Mouse (Mus musculus) thymus, adult 18-20 months (tissue): ENCODE results near the gene Mylk4.

Experiments used
- DNase-seq, 2 experiments: peaks; one replicate each; pipeline ENCODE4 v3.0.0; 2022; ENCODE audit warnings: mixed read lengths in 2 of 2

Mylk4 gene

GRCm38 (mm10) chr13:32795166-32795565 is 11.4 kb upstream of the Mylk4 start:
- DNase-seq: no peak

GRCm38 (mm10) chr13:32794619-32795018 is 10.9 kb upstream of the Mylk4 start:
- no peak for DNase-seq

- no peak for DNase-seq
These were observed 6.0 kb upstream of the Mylk4 start for GRCm38 (mm10) chr13:32789781-32790180.

- no peak for DNase-seq
These were observed 3.8 kb upstream of the Mylk4 start for GRCm38 (mm10) chr13:32787584-32787983.

GRCm38 (mm10) chr13:32783055-32783454 is 699 bp downstream of the Mylk4 start:
- DNase-seq: no peak

- DNase-seq: no peak
These were observed 4.9 kb downstream of the Mylk4 start for GRCm38 (mm10) chr13:32778861-32779260.

GRCm38 (mm10) chr13:32776350-32776749 is 7.4 kb downstream of the Mylk4 start:
- DNase-seq: no peak

- DNase-seq: no peak
These were observed 7.9 kb downstream of the Mylk4 start for GRCm38 (mm10) chr13:32775889-32776288.

- DNase-seq: no peak
These were observed 13.8 kb downstream of the Mylk4 start for GRCm38 (mm10) chr13:32769960-32770359.

GRCm38 (mm10) chr13:32768104-32768503 is 15.7 kb downstream of the Mylk4 start:
- DNase-seq: no peak

- DNase-seq: peak in 1 of 2 experiments; percentile 9
These were observed 19.3 kb downstream of the Mylk4 start for GRCm38 (mm10) chr13:32764448-32764847.

GRCm38 (mm10) chr13:32763141-32763540 is 20.6 kb downstream of the Mylk4 start:
- no peak for DNase-seq

GRCm38 (mm10) chr13:32760795-32761194 is 23.0 kb downstream of the Mylk4 start:
- no peak for DNase-seq

GRCm38 (mm10) chr13:32759036-32759435 is 24.7 kb downstream of the Mylk4 start:
- no peak for DNase-seq

GRCm38 (mm10) chr13:32752066-32752657 is 31.6 kb downstream of the Mylk4 start:
- DNase-seq: no peak

GRCm38 (mm10) chr13:32750507-32750906 is 33.2 kb downstream of the Mylk4 start:
- no peak for DNase-seq

GRCm38 (mm10) chr13:32748421-32748820 is 35.3 kb downstream of the Mylk4 start:
- DNase-seq: no peak

- DNase-seq: no peak
These were observed 42.6 kb downstream of the Mylk4 start for GRCm38 (mm10) chr13:32741161-32741560.

- DNase-seq: no peak
These were observed 52.5 kb downstream of the Mylk4 start for GRCm38 (mm10) chr13:32731283-32731682.

- DNase-seq: no peak
These were observed 59.1 kb downstream of the Mylk4 start for GRCm38 (mm10) chr13:32724606-32725005.

- DNase-seq: no peak
These were observed 62.0 kb downstream of the Mylk4 start for GRCm38 (mm10) chr13:32721717-32722116.

- no peak for DNase-seq
These were observed 64.5 kb downstream of the Mylk4 start for GRCm38 (mm10) chr13:32719284-32719683.

GRCm38 (mm10) chr13:32717709-32718108 is 66.0 kb downstream of the Mylk4 start:
- DNase-seq: no peak

- DNase-seq: no peak
These were observed 71.2 kb downstream of the Mylk4 start for GRCm38 (mm10) chr13:32712568-32712967.

GRCm38 (mm10) chr13:32707894-32708293 is 75.9 kb downstream of the Mylk4 start:
- DNase-seq: no peak
